19 mouse cellular contexts compared by ENCODE assay signal in the genomic region with DNA sequence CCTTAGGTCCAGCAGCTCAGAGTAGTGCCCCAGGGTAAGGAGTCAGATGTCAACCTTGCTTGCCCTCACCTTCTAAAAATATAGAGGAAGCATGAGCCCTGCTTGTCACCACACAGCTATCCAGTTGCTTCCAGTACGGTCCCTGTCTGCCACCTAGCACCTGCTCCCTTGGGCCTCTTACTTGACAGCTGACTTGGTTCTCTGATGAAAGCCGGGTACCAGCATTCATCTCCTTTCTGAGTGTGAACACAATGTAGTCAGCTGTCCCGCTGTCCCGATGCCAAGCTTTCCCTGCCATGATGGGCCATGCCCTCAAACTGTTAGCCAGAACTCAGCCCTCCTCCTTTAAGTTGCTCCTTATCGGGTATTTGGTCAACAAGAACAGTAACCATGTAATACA.
DNase-seq lines count a peak whose midpoint lies in the region; ATAC-seq and TF ChIP-seq lines count a peak whose summit lies in the region.
"Had no signal": no experiment of that assay in that cellular context is flagged by ENCODE, and none has a peak within 500 bp of the region (broad histone marks: within the 10 kb centered on the region; RNA-seq: fewer than 3 reads in every experiment).

No protein-coding gene starts in this region.

- H3K9me3 ChIP-seq in heart, embryonic 15.5 days (replicated peaks) = no peaks in the 10 kb centered on the region
- H3K9me3 ChIP-seq: embryonic facial prominence, embryonic 10.5 days; forebrain, embryonic 12.5 days; G1E; hindbrain, embryonic 15.5 days; midbrain, embryonic 12.5 days had no signal

- no peaks in the 10 kb centered on the region for H3K79me2 ChIP-seq in heart, adult 2 months (replicated peaks; ENCODE audit: control insufficient read depth, insufficient read depth, low read length)

- H3K4me2 ChIP-seq in heart, embryonic 15.5 days = no peak overlapping the region
- H3K4me2 ChIP-seq: forebrain, embryonic 12.5 days; hindbrain, embryonic 15.5 days; midbrain, embryonic 12.5 days had no signal

- intact Hi-C loops in heart, postnatal 25 days (cut with DNase I) = no loop called here
- intact Hi-C loops in heart, adult 2 months (cut with DNase I) = no loop called here

- no peaks in the 10 kb centered on the region for H3K27me3 ChIP-seq in heart, adult 2 months (ENCODE audit: control insufficient read depth, insufficient read depth, low read length)
- H3K27me3 ChIP-seq in heart, embryonic 15.5 days = no peaks in the 10 kb centered on the region
- H3K27me3 ChIP-seq: hindbrain, embryonic 15.5 days had no signal

- peak; percentile 59 for ATAC-seq in heart, embryonic 15.5 days (replicated peaks; ENCODE audit: insufficient number of reproducible peaks, insufficient read depth, low FRiP score, low read depth)
- ATAC-seq: intestine, embryonic 16.5 days had no signal

- peaks cover 2% of the 10 kb centered on the region; the same call in 1 of the 2 replicates for H3K4me1 ChIP-seq in heart, adult 2 months (ENCODE audit: control insufficient read depth, insufficient read depth, low read length)
- H3K4me1 ChIP-seq in heart, embryonic 15.5 days (replicated peaks) = peaks cover 41% of the 10 kb centered on the region
- H3K4me1 ChIP-seq: forebrain, embryonic 12.5 days; hindbrain, embryonic 15.5 days; midbrain, embryonic 12.5 days had no signal

- no peak overlapping the region for H3K9ac ChIP-seq in heart, adult 2 months (ENCODE audit: low read depth, low read length)
- H3K9ac ChIP-seq in heart, embryonic 15.5 days = no peak overlapping the region
- H3K9ac ChIP-seq: forebrain, embryonic 12.5 days; hindbrain, embryonic 15.5 days; liver, embryonic 14.5 days; midbrain, embryonic 12.5 days had no signal

- 67% methylated on average over 5 of the region's 5 CpGs for WGBS in heart, adult 2 months
- WGBS in heart, embryonic 15.5 days = 53% methylated on average over 5 of the region's 5 CpGs

- peak; percentile 96 for TF ChIP-seq EP300 in heart, adult 2 months (IDR thresholded peaks at IDR 0.05; ENCODE audit: insufficient read depth, low read depth, low read length)

- peak; percentile 72 to 78 for DNase-seq in heart, adult 18-20 months
- DNase-seq in heart, postnatal 25 days (ENCODE audit: low spot score) = no peak
- peak; percentile 50 to 69 for DNase-seq in heart, adult 2 months
- peak; percentile 94 for DNase-seq in skeletal muscle tissue, adult 2 months (ENCODE audit: low read depth, low spot score)
- DNase-seq in frontal cortex, postnatal 14 days (ENCODE audit: low spot score in 2 of 2) = no peak
- DNase-seq in right cerebral cortex, postnatal 4 days = no peak
- DNase-seq in cerebellum, adult 8-10 months = no peak
- DNase-seq: adrenal gland, postnatal 25 days; cerebellum, adult 2 months; kidney, postnatal 4 days; thymus, adult 2 months had no signal

- TF ChIP-seq POLR2A in heart, adult 2 months (IDR thresholded peaks at IDR 0.05; ENCODE audit: insufficient read depth, low read depth, low read length) = no peak

- peak overlapping the region; percentile 74 for H3K27ac ChIP-seq in heart, adult 2 months
- H3K27ac ChIP-seq in heart, embryonic 15.5 days = peak overlapping the region; percentile 18; the same call in 1 of the 2 replicates
- H3K27ac ChIP-seq: embryonic facial prominence, embryonic 10.5 days; forebrain, embryonic 12.5 days; hindbrain, embryonic 15.5 days; liver, embryonic 14.5 days; midbrain, embryonic 12.5 days had no signal

- peak; percentile 35 for TF ChIP-seq CTCF in heart, adult 2 months (IDR thresholded peaks at IDR 0.05)

- H3K36me3 ChIP-seq in heart, adult 2 months (ENCODE audit: control insufficient read depth, insufficient read depth, low read length) = no peaks in the 10 kb centered on the region
- no peaks in the 10 kb centered on the region for H3K36me3 ChIP-seq in heart, embryonic 15.5 days
- H3K36me3 ChIP-seq: embryonic facial prominence, embryonic 10.5 days; forebrain, embryonic 12.5 days; G1E; hindbrain, embryonic 15.5 days; midbrain, embryonic 12.5 days had no signal

- no peak overlapping the region for H3K4me3 ChIP-seq in heart, adult 2 months
- no peak overlapping the region for H3K4me3 ChIP-seq in heart, embryonic 15.5 days
- H3K4me3 ChIP-seq: embryonic facial prominence, embryonic 10.5 days; forebrain, embryonic 12.5 days; hindbrain, embryonic 15.5 days; midbrain, embryonic 12.5 days had no signal

Comparison
In these comparisons a context has a peak if more than half of its experiments do, and no peak if none do; other contexts are left out.
1. DNase-seq: peak in heart, adult 18-20 months (2 of 2), heart, adult 2 months (2 of 2) and skeletal muscle tissue, adult 2 months (single experiment); none in heart, postnatal 25 days (single experiment), frontal cortex, postnatal 14 days (0 of 2), right cerebral cortex, postnatal 4 days (single experiment) and cerebellum, adult 8-10 months (single experiment).